Mouse (Mus musculus): ENCODE measurements around the gene Nlrx1. TPM values are rescaled to one million over a fixed set of nuclear protein-coding genes. Genes with fewer than 3 reads are reported as not detected.

Nlrx1 gene
- 3.7 and 6.2 TPM in 2 replicates for polyA plus RNA-seq (2021; fragmentation: Nextera tagmentation)
- long read RNA-seq, experiment 1, partial matches to known transcripts: 4 of 12 reads
- long read RNA-seq, experiment 1, other reads (novel, unspliced or antisense): 8 of 12 reads
- long read RNA-seq, experiment 2, partial matches to known transcripts: 7 of 9 reads
- long read RNA-seq, experiment 2, other reads (novel, unspliced or antisense): 2 of 9 reads

DNA sequence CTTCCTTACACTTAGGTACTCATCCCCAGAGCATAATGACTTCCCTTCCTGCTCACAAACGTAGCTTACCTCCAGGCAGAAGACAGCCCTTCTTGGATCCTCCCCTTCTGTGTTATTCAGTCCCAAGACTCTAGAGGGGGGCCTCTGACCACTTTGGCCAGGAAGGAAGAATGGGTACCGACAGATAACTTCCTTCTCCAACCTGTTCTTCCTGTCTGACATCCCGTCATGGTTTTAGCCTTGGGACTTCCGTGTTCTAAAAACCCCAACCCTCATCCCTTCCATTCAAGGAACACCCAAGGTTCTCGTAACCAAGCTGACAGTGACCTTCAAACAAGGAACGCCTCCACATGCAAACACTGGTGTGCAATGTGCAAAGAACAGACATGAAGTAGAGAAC lies at the start of gene Nlrx1:
TSS of gene Nlrx1 (minus strand) at position 168 of the 400 bp plus-strand sequence.

DNA sequence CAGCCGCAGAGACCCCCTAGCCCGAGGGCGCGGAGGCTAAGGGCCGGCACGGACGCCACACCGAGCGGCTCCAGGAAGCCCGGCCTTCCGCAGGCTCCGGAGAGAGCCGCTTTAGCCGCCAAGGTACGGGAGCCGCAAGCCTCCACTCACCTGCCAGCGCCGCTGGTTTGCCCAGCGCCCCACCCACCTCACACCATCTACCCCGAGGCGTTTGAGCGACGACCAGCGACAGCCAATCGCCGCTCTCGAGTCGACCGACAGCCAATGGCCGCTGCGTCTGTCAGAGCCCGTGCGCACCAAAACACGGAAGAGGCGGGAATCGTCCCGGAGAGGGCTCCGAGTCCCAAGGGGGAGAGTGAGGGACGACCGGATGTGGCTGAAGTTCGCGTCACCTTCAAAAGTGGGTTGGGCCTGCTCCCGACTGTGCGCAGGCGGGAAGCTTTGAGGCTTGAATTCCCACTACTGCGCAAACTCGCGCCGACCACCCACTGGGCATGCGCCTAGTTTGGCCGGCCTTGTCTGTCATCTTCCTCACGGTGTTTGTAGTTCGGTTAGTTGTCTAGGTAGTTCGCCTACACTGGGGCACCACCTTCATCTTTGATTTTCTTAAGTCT lies 37.2 kb upstream of the Nlrx1 start, which contains the start of gene Hinfp:
TSS of gene Hinfp (minus strand) at position 206 of the 614 bp plus-strand sequence.

GRCm38 (mm10) chr9:44288076-44288958 lies 19.9 kb upstream of the Nlrx1 start, which contains the start of gene Abcg4:
Gene Abcg4, minus strand, starts transcription at chr9:44288615.

DNA sequence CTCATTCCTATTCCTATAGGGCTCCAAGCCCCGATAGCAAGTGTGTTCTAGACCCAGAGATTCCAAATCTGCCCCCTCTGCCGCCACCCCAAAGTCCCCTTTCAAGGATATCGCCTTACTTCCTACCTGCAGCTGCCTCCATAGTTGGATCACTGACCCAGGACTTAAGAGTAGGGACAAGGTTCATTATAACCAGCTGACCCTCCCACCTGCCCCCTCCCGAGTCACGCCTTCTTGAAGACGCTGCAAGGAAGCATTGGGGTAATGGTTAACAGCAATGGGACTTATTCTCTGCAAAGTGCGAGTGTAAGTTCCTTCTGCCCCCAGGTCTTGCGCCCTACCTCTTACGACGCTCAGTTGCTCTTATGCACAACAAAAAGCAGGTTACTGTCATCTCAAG lies 17.1 kb downstream of the Nlrx1 start, which contains the start of gene Pdzd3:
TSS of gene Pdzd3 (minus strand) at position 158 of the 400 bp plus-strand sequence.

DNA sequence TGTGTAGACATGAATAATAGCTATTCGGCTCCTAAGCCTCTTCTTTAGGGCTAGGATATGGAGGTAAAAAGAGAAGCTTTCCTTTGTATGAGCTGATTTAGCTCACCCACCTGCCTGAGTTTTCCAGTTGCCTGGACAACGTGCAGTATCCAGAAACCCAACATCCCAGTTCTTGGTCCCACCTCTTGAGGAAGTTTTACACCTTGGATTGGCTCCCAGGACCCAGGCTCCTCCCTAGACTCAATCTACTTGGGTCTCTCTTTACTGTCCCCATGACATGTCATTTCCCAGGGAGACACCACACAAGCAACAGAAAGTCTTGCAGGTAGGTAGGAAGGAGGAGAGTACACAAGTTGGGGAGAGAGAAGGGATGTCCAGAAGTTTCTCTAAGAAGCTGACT lies 28.0 kb downstream of the Nlrx1 start, which contains the start of gene Ccdc153:
TSS of gene Ccdc153 (plus strand) at position 278 of the 400 bp plus-strand sequence.

DNA sequence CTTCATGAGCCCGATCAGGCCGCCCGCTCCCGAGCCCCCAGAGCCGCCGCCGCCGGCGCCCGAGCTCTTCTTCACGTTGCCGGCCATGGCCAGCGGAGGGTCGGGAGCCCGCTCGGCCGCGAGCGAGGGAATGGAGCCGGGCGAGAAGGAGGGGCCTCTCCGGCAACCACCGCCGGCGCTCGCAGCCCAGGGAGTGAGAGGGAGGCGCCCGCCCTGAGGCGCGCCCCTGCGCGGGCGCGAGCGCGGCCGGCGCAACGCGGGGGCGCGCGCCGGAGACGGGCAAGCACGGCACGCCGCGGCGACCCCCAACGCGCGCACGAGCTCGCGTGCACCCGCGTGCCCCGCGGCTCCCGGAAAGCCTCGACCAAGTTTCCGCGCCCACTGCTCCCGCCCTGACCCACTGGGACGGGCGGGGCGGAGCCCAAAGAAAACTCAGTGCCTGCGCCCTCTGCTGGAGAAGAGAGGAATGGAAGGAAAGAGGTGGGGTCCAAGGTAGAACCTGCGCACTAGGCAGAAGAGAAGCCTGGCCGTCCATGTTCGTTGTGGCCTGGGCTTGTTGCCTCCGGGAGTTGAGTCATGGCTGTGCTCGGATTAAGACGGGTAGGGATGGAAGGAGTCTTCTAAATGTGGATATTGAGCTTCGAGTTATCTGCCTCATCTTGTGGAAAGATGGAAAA lies 34.5 kb downstream of the Nlrx1 start, which contains the start of gene Cbl:
TSS of gene Cbl (minus strand) at position 248 of the 677 bp plus-strand sequence.

Other genes starting within 250 kb of the Nlrx1 start
- 304 and 337 TPM in 2 replicates for gene Thy1, start 225.2 kb downstream of the Nlrx1 start, polyA plus RNA-seq (2021; fragmentation: Nextera tagmentation)
- gene Usp2, start 201.6 kb downstream of the Nlrx1 start, polyA plus RNA-seq (2021; fragmentation: Nextera tagmentation): 119 and 125 TPM in 2 replicates
- 0.04 and 0.09 TPM in 2 replicates for gene Mfrp, start 166.9 kb downstream of the Nlrx1 start, polyA plus RNA-seq (2021; fragmentation: Nextera tagmentation)
- gene C1qtnf5, start 161.4 kb downstream of the Nlrx1 start, polyA plus RNA-seq (2021; fragmentation: Nextera tagmentation): 25.1 and 31.8 TPM in 2 replicates
- 0.18 and 0.23 TPM in 2 replicates for gene Gm49380, start 155.1 kb downstream of the Nlrx1 start, polyA plus RNA-seq (2021; fragmentation: Nextera tagmentation)
- 9.9 and 25.8 TPM in 2 replicates for gene Rnf26, start 155.1 kb downstream of the Nlrx1 start, polyA plus RNA-seq (2021; fragmentation: Nextera tagmentation)
- gene Mcam, start 134.1 kb downstream of the Nlrx1 start, polyA plus RNA-seq (2021; fragmentation: Nextera tagmentation): 3.0 and 4.2 TPM in 2 replicates
- 8.2 and 8.3 TPM in 2 replicates for gene Cbl, start 34.5 kb downstream of the Nlrx1 start, polyA plus RNA-seq (2021; fragmentation: Nextera tagmentation)
- 5.5 and 6.3 TPM in 2 replicates for gene Ccdc153, start 27.9 kb downstream of the Nlrx1 start, polyA plus RNA-seq (2021; fragmentation: Nextera tagmentation)
- gene Pdzd3, start 17.1 kb downstream of the Nlrx1 start, polyA plus RNA-seq (2021; fragmentation: Nextera tagmentation): 0.29 and 0.55 TPM in 2 replicates
- gene Abcg4, start 20.0 kb upstream of the Nlrx1 start, polyA plus RNA-seq (2021; fragmentation: Nextera tagmentation): 16.5 and 27.8 TPM in 2 replicates
- gene Hinfp, start 37.1 kb upstream of the Nlrx1 start, polyA plus RNA-seq (2021; fragmentation: Nextera tagmentation): 3.3 and 4.6 TPM in 2 replicates
- 18.2 and 67.4 TPM in 2 replicates for gene C2cd2l, start 51.7 kb upstream of the Nlrx1 start, polyA plus RNA-seq (2021; fragmentation: Nextera tagmentation)
- gene Dpagt1, start 57.4 kb upstream of the Nlrx1 start, polyA plus RNA-seq (2021; fragmentation: Nextera tagmentation): 8.7 and 14.8 TPM in 2 replicates
- 41.4 and 74.1 TPM in 2 replicates for gene H2afx, start 66.1 kb upstream of the Nlrx1 start, polyA plus RNA-seq (2021; fragmentation: Nextera tagmentation)
- gene Hmbs, start 75.6 kb upstream of the Nlrx1 start, polyA plus RNA-seq (2021; fragmentation: Nextera tagmentation): 26.9 and 35.2 TPM in 2 replicates
- gene Vps11, start 93.1 kb upstream of the Nlrx1 start, polyA plus RNA-seq (2021; fragmentation: Nextera tagmentation): 40.5 and 45.1 TPM in 2 replicates
- 15.2 and 19.6 TPM in 2 replicates for gene Hyou1, start 110.9 kb upstream of the Nlrx1 start, polyA plus RNA-seq (2021; fragmentation: Nextera tagmentation)
- gene Slc37a4, start 128.3 kb upstream of the Nlrx1 start, polyA plus RNA-seq (2021; fragmentation: Nextera tagmentation): 21.9 and 23.6 TPM in 2 replicates
- gene Rps25, start 138.5 kb upstream of the Nlrx1 start, polyA plus RNA-seq (2021; fragmentation: Nextera tagmentation): 1,852 and 1,982 TPM in 2 replicates
- gene Trappc4, start 139.0 kb upstream of the Nlrx1 start, polyA plus RNA-seq (2021; fragmentation: Nextera tagmentation): 159 and 195 TPM in 2 replicates
- gene Ccdc84, start 150.0 kb upstream of the Nlrx1 start, polyA plus RNA-seq (2021; fragmentation: Nextera tagmentation): 5.6 and 7.5 TPM in 2 replicates
- not detected in 2 replicates for gene Foxr1, start 172.5 kb upstream of the Nlrx1 start, polyA plus RNA-seq (2021; fragmentation: Nextera tagmentation)
- not detected in 2 replicates for gene Upk2, start 186.4 kb upstream of the Nlrx1 start, polyA plus RNA-seq (2021; fragmentation: Nextera tagmentation)
- 3.7 and 5.7 TPM in 2 replicates for gene Bcl9l, start 214.2 kb upstream of the Nlrx1 start, polyA plus RNA-seq (2021; fragmentation: Nextera tagmentation)

Data from left cerebral cortex, adult 6 months (tissue).